Mouse (Mus musculus): ENCODE measurements around the gene Selenot.
A peak's percentile ranks its signal among the peaks of the same experiment; 100 is the strongest.

Gene Selenot

DNA sequence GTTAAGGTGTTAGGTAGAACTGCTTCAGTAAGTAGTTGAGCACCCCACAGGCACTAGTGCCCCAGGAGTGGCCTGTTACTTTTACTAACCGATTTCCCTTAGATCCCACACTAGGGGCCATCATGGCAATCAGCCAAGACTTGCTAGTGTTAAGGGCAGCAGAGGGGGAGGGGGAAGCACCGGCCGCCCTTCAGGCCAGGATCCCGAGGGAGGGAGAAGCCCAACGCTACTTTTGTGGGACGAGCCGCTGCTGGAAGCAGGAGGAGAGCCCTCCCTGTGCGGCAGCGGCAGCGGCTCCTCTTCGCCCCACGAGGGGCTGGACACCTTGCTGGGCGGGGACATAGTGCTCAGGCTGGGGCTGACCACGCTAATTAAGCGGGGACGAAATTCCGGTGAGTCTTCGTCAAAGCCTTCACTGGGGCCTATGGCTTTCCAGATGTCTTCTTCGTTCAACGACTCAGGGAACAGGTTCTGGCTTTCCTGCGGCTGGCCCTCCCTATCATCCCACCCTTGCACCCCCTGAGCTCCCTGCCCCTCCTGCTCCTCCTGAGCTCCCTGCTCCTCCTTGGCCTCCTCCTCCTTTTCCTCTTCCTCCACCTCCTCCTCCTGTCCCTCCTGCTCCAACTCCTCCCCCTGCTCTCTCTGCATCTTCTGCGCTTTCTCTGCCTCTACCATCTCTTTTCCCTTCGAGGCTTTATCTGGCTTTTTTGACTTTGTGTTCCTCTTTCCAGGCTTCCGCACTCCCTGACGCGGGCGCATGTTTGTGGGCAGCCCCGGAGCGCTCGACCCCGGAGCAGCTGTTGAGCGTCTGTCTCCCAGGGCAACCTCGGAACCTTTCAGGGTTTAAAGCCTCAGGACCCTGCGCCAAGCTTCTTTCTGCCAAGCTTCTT is 60.2 kb downstream of the Selenot start, which contains the start of gene Erich6:
Erich6 (minus strand) TSS at position 802 of the 890 bp plus-strand sequence.
- peak in 1 of 2 experiments; percentile 21 for DNase-seq (ENCODE audit: low spot score in 2 of 2)
